Mouse (Mus musculus) C2C12 (cell line): Measurements from ENCODE around the gene Egfl8. TPM values are rescaled to one million over a fixed set of nuclear protein-coding genes. Genes with fewer than 3 reads are reported as not detected.

Experiments used
- H3K27me3 ChIP-seq: one replicate; pipeline ENCODE4 v1.6.1; 2011; ENCODE audit not compliant: control insufficient read depth, insufficient read depth, insufficient read length
- H3K36me3 ChIP-seq: one replicate; pipeline ENCODE4 v1.6.1; 2011; ENCODE audit not compliant: control insufficient read depth, insufficient read depth
- H3K4me3 ChIP-seq: one replicate; pipeline ENCODE4 v1.5.1; 2011; ENCODE audit warnings: mild to moderate bottlenecking, control low read depth; ENCODE audit not compliant: poor library complexity, insufficient read depth, severe bottlenecking
- H3K79me2 ChIP-seq: one replicate; pipeline ENCODE4 v1.6.1; 2011; ENCODE audit not compliant: control insufficient read depth, insufficient read depth
- H3K79me3 ChIP-seq: one replicate; pipeline ENCODE4 v1.6.1; 2011; ENCODE audit warnings: low read depth, control low read depth
- H3ac ChIP-seq: one replicate; pipeline ENCODE3; 2011; ENCODE audit warnings: low read depth; ENCODE audit not compliant: control insufficient read depth, insufficient read length
- CEBPB ChIP-seq: IDR thresholded peaks from one replicate; pipeline ENCODE4 v1.6.1; 2011; ENCODE audit warnings: low read depth, mild to moderate bottlenecking, control low read depth, moderate library complexity
- CTCF ChIP-seq: IDR thresholded peaks from one replicate; pipeline ENCODE4 v1.5.1; 2011; ENCODE audit not compliant: control insufficient read depth, insufficient read depth, insufficient read length
- FOSL1 ChIP-seq: IDR thresholded peaks from one replicate; pipeline ENCODE4 v1.8.0; 2011; ENCODE audit warnings: mild to moderate bottlenecking, low read length; ENCODE audit not compliant: poor library complexity, insufficient read depth, severe bottlenecking
- MAX ChIP-seq: IDR thresholded peaks from one replicate; pipeline ENCODE4 v1.6.1; 2011; ENCODE audit warnings: mild to moderate bottlenecking, control low read depth
- MYOD1 ChIP-seq: IDR thresholded peaks from one replicate; pipeline ENCODE4 v1.6.1; 2011; ENCODE audit warnings: low read depth; ENCODE audit not compliant: control insufficient read depth, insufficient read length
- MYOG ChIP-seq: IDR thresholded peaks from one replicate; pipeline ENCODE4 v1.6.1; 2011; ENCODE audit not compliant: control insufficient read depth, insufficient read length; ENCODE audit errors: extremely low read depth
- USF1 ChIP-seq: IDR thresholded peaks from one replicate; pipeline ENCODE4 v1.6.1; 2011; ENCODE audit warnings: low read depth, mild to moderate bottlenecking, control low read depth, moderate library complexity
- polyA plus RNA-seq: library from polyadenylated mRNA; unstranded; fragments of >200 nt; fragmentation: generic; extraction: Trizol; gene quantifications from one replicate; pipeline ENCODE4 v1.2.1, GENCODE M21; 2012; ENCODE audit warnings: missing spikeins

Egfl8 gene
- polyA plus RNA-seq, 1 experiment = 0.22 TPM

- TF ChIP-seq FOSL1 (no peak), CTCF (no peak), MYOD1 (no peak), MYOG (no peak), MAX (no peak), CEBPB (no peak), USF1 (no peak)
- no peak overlapping the region for H3K4me3 ChIP-seq
These were observed 43.9 kb downstream of the Egfl8 start for GRCm38 (mm10) chr17:34571875-34572274.

GRCm38 (mm10) chr17:34569919-34570318 is 45.9 kb downstream of the Egfl8 start:
- Histone ChIP-seq H3K79me2 (no peaks in the 10 kb centered on the region), H3K79me3 (no peaks in the 10 kb centered on the region), H3ac (no peak overlapping the region), H3K36me3 (no peaks in the 10 kb centered on the region), H3K4me3 (no peak overlapping the region), H3K27me3 (peaks cover 44% of the 10 kb centered on the region)
- TF ChIP-seq FOSL1 (no peak), USF1 (no peak), CEBPB (no peak), MYOG (no peak), CTCF (no peak)

More at GRCm38 (mm10) chr17:34571875-34572274, 43.9 kb downstream of the Egfl8 start:
- Histone ChIP-seq H3K79me2 (no peaks in the 10 kb centered on the region), H3ac (no peak overlapping the region), H3K36me3 (no peaks in the 10 kb centered on the region), H3K27me3 (peaks cover 35% of the 10 kb centered on the region), H3K79me3 (no peaks in the 10 kb centered on the region)

DNA sequence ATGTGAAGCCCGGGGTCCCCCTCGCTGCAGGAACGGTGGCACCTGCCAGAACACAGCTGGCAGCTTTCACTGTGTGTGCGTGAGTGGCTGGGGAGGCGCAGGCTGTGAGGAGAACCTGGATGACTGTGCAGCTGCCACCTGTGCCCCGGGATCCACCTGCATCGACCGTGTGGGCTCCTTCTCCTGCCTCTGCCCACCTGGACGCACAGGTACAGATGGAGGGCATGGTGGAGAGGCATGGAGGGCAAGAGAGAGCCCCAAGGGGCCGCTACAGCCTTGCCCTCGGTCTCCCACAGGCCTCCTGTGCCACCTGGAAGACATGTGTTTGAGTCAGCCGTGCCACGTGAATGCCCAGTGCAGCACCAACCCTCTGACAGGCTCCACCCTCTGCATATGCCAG is 47.4 kb downstream of the Egfl8 start:
- Histone ChIP-seq H3K27me3 (peaks cover 48% of the 10 kb centered on the region), H3K4me3 (no peak overlapping the region), H3K79me3 (no peaks in the 10 kb centered on the region), H3ac (no peak overlapping the region), H3K36me3 (no peaks in the 10 kb centered on the region), H3K79me2 (no peaks in the 10 kb centered on the region)
- TF ChIP-seq CTCF (no peak), FOSL1 (no peak), USF1 (no peak), MYOG (no peak)

DNA sequence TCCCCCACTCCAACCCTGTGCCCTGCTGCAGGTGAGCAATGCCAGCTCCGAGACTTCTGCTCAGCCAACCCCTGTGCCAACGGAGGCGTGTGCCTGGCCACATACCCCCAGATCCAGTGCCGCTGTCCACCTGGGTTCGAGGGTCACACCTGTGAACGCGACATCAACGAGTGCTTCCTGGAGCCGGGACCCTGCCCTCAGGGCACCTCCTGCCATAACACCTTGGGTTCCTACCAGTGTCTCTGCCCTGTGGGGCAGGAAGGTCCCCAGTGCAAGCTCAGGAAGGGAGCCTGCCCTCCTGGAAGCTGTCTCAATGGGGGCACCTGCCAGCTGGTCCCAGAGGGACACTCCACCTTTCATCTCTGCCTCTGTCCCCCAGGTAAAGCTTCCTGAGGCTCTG is 48.5 kb downstream of the Egfl8 start:
- no peak for TF ChIP-seq MYOG
- no peak for TF ChIP-seq MYOD1
- TF ChIP-seq CEBPB = no peak
- TF ChIP-seq MAX = no peak
- no peak for TF ChIP-seq CTCF
- no peak for TF ChIP-seq FOSL1
- TF ChIP-seq USF1 = no peak
- Histone ChIP-seq H3K79me2 (no peaks in the 10 kb centered on the region), H3K4me3 (no peak overlapping the region), H3K79me3 (no peaks in the 10 kb centered on the region), H3ac (no peak overlapping the region), H3K36me3 (no peaks in the 10 kb centered on the region), H3K27me3 (peaks cover 48% of the 10 kb centered on the region)

DNA sequence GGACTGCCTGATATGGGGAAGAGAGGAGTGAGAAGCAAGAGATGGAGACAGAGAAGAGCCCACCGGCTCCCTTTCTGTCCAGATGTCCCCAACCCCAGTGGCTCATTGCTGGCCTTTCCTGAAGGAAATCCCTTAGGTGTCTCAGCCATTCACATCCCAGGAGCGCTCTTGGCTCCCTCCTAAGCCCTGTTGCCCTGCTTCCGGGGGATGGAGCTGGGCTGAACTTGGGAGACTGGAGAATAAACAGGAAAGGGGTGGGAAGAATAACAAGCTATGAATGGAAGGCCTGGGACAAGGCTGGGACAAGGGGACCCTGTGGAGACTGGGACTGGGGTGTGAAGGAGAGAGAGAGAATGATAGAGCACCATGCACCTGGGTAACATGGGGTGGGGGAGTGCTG is 51.0 kb downstream of the Egfl8 start:
- Histone ChIP-seq H3K4me3 (no peak overlapping the region), H3K79me3 (no peaks in the 10 kb centered on the region), H3K79me2 (no peaks in the 10 kb centered on the region), H3K27me3 (peaks cover 52% of the 10 kb centered on the region), H3ac (no peak overlapping the region), H3K36me3 (no peaks in the 10 kb centered on the region)
- TF ChIP-seq CEBPB (no peak), CTCF (no peak), USF1 (no peak), MYOD1 (no peak), MAX (no peak), FOSL1 (no peak), MYOG (no peak)

GRCm38 (mm10) chr17:34564003-34564421 is 51.8 kb downstream of the Egfl8 start, which contains the start of gene Notch4:
Gene Notch4, plus strand, starts transcription at chr17:34564268.
- Histone ChIP-seq H3K4me3 (no peak within 1 kb of the TSS), H3K79me3 (no peaks in the 10 kb centered on the region), H3K27me3 (peaks cover 57% of the 10 kb centered on the region), H3K36me3 (no peaks in the 10 kb centered on the region), H3K79me2 (no peaks in the 10 kb centered on the region), H3ac (no peak within 1 kb of the TSS)
- TF ChIP-seq MYOD1 = no peak
- no peak for TF ChIP-seq FOSL1
- no peak for TF ChIP-seq MYOG
- no peak for TF ChIP-seq USF1
- no peak for TF ChIP-seq CEBPB
- TF ChIP-seq MAX = no peak
- no peak for TF ChIP-seq CTCF
